Mouse (Mus musculus) heart, embryonic 11.5 days (tissue): ENCODE data around the gene Gm11444. TPM values are rescaled to one million over a fixed set of nuclear protein-coding genes. Genes with fewer than 3 reads are reported as not detected.

Source experiments
- ATAC-seq: fragments of 200-750 bp; cut with Nextera tagmentation; replicated peaks from 2 replicates; pipeline ENCODE4 v1.8.0; 2017; ENCODE audit warnings: moderate library complexity; ENCODE audit not compliant: insufficient number of reproducible peaks, low FRiP score, low TSS enrichment
- H3K27ac ChIP-seq: fragments of 300-500 bp; sonication (generic); 2 replicates; pipeline ENCODE4 v1.5.1; 2014; ENCODE audit warnings: mild to moderate bottlenecking, low read depth, low read length
- H3K27me3 ChIP-seq: fragments of 300-500 bp; sonication (generic); 2 replicates; pipeline ENCODE4 v1.6.1; 2014; ENCODE audit warnings: mild to moderate bottlenecking, low read length, mixed read lengths; ENCODE audit not compliant: control insufficient read depth, insufficient read depth
- H3K36me3 ChIP-seq: fragments of 300-500 bp; sonication (generic); 2 replicates; pipeline ENCODE4 v1.6.1; 2014; ENCODE audit warnings: mild to moderate bottlenecking, low read length, moderate library complexity, mixed read lengths; ENCODE audit not compliant: control insufficient read depth, insufficient read depth
- H3K4me1 ChIP-seq: fragments of 300-500 bp; sonication (generic); 2 replicates; pipeline ENCODE4 v1.6.1; 2014; ENCODE audit warnings: low read length; ENCODE audit not compliant: control insufficient read depth, insufficient read depth
- H3K4me2 ChIP-seq: fragments of 300-500 bp; sonication (generic); 2 replicates; pipeline ENCODE4 v1.6.1; 2014; ENCODE audit warnings: mild to moderate bottlenecking, moderate library complexity
- H3K4me3 ChIP-seq: fragments of 300-500 bp; sonication (generic); 2 replicates; pipeline ENCODE4 v1.5.1; 2014; ENCODE audit warnings: low read depth, low read length
- H3K9ac ChIP-seq: fragments of 300-500 bp; sonication (generic); 2 replicates; pipeline ENCODE4 v1.6.1; 2014; ENCODE audit warnings: mild to moderate bottlenecking, low read depth, low read length, moderate library complexity
- H3K9me3 ChIP-seq: fragments of 300-500 bp; sonication (generic); replicated peaks from 2 replicates; pipeline ENCODE4 v1.6.1; 2016; ENCODE audit warnings: low read length; ENCODE audit not compliant: control insufficient read depth
- WGBS: fragments of 180-500 bp; shearing (Covaris S2); extraction: QIAGEN DNeasy Blood & Tissue Kit; methylation state at CpG from one replicate; pipeline ENCODE4 v1.1.7; 2014; ENCODE audit not compliant: insufficient replicate concordance; 5-methylcytosine and 5-hydroxymethylcytosine counted together
- polyA plus RNA-seq: library from polyadenylated mRNA; unstranded; fragments of >200 nt; fragmentation: Nextera tagmentation; extraction: Ambion mirVana; gene quantifications from 2 replicates; pipeline ENCODE4 v1.2.1, GENCODE M21; 2014

The Gm11444 gene
- polyA plus RNA-seq, 1 experiment from 2014 or later: not detected

DNA sequence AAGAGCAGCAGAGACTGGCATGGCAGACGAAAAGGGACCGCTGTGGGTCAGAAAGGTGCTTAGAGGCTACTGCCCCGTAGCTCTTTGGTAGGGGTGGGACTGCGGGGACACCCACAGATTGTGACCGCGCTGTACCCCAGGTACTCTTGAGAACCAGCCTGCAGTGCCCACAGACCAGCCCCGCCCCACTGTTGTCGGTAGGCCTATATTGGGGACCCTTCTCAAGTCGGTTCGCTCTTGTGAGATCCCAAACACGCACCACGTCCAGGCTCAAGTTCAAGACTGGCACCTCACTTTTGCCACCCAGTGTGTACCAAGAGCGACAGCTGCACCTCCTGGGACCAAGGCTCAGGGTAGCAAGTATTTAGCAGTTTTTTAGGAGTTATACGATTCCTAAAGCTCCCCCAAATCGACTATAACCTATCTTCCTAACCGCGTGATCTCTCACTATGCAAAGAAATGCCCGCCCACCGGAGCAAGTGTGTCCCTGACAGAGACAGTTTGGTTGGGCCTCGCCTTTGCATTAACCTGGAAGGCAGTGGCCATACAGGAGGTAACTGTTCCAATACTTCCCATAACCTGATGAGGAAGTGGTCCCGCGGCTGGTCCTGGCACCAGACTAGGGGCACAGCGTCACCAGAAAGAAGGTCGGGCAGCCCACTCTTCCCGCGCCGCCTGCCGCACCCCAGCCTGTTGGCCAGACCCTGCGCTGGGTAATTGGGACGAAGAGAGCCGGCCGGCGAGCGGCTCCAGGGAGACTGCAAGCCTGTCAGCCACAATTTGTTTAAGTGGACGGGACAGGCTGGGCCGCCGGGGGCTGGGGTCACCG is 21.2 kb downstream of the Gm11444 start:
- Histone ChIP-seq H3K27ac (peak overlapping the region; percentile 76), H3K27me3 (peaks cover 72% of the 10 kb centered on the region), H3K4me1 (peaks cover 55% of the 10 kb centered on the region), H3K4me3 (peak overlapping the region; percentile 69), H3K36me3 (no peaks in the 10 kb centered on the region), H3K9me3 (no peaks in the 10 kb centered on the region), H3K9ac (peak overlapping the region; percentile 62; the same call in 1 of the 2 replicates), H3K4me2 (peak overlapping the region; percentile 93)
- WGBS: 9% methylated on average over 38 of the region's 38 CpGs
- no peak for ATAC-seq

- H3K9me3 ChIP-seq: no peaks in the 10 kb centered on the region
- no peaks in the 10 kb centered on the region for H3K36me3 ChIP-seq
- no peak overlapping the region for H3K9ac ChIP-seq
- ATAC-seq: no peak
- WGBS: 14% methylated on average over 9 of the region's 9 CpGs
- peaks cover 64% of the 10 kb centered on the region for H3K27me3 ChIP-seq
- H3K4me2 ChIP-seq: no peak overlapping the region
- H3K4me1 ChIP-seq: peaks cover 60% of the 10 kb centered on the region
- no peak overlapping the region for H3K27ac ChIP-seq
- H3K4me3 ChIP-seq: no peak overlapping the region
These were observed 22.8 kb downstream of the Gm11444 start for GRCm38 (mm10) chr11:85827342-85827741.

DNA sequence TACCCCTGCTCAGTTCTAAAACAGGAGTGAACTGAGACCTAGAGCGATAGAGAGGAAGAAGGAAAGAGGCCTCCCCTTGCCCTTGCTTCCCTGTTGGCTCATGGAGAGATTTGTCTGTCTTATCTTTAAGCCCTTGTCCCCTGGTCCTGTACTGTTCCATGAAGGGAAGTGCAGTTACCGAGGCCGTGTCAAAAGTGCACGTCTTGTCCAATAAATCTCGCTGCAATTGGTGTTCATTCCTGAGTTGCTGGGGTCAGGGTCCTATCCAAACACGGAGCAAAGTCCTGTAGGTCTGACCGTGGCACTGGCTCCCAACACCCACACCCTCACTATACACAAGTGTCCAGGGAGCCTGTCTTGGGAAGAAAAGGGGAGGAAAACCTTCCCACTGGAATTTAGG is 24.3 kb downstream of the Gm11444 start:
- peaks cover 51% of the 10 kb centered on the region for H3K27me3 ChIP-seq
- no peak overlapping the region for H3K4me2 ChIP-seq
- no peaks in the 10 kb centered on the region for H3K36me3 ChIP-seq
- peaks cover 63% of the 10 kb centered on the region for H3K4me1 ChIP-seq
- no peak overlapping the region for H3K9ac ChIP-seq
- ATAC-seq: no peak
- no peak overlapping the region for H3K27ac ChIP-seq
- no peak overlapping the region for H3K4me3 ChIP-seq
- 32% methylated on average over 7 of the region's 7 CpGs for WGBS
- H3K9me3 ChIP-seq: no peaks in the 10 kb centered on the region

GRCm38 (mm10) chr11:85825031-85825430 is 25.1 kb downstream of the Gm11444 start:
- H3K9ac ChIP-seq: no peak overlapping the region
- H3K9me3 ChIP-seq: no peaks in the 10 kb centered on the region
- WGBS: 84% methylated on average over 10 of the region's 10 CpGs
- peaks cover 47% of the 10 kb centered on the region for H3K27me3 ChIP-seq
- no peak overlapping the region for H3K4me3 ChIP-seq
- peaks cover 57% of the 10 kb centered on the region for H3K4me1 ChIP-seq
- ATAC-seq: no peak
- no peak overlapping the region for H3K4me2 ChIP-seq
- H3K36me3 ChIP-seq: no peaks in the 10 kb centered on the region
- no peak overlapping the region for H3K27ac ChIP-seq

DNA sequence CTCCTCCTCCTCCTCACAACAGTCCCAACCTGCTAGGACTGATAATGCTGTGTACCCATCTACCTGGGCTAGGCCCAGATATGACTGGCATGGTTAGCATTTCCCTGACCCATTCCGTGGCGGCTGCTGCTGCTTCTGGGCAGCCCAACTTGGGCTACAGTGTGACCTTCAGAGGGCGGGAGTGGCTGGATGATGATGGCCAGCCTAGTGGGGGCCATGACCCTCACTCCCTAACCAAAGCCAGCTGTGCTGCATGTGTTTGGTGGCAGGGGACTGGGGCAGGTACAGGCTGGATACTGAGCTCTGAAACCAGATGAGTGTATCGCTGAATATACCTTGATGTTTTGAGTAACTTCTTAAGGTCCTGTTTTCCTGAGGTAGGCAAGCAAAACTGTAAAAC is 26.3 kb downstream of the Gm11444 start:
- Histone ChIP-seq H3K9ac (no peak overlapping the region), H3K27ac (no peak overlapping the region), H3K27me3 (peaks cover 40% of the 10 kb centered on the region), H3K9me3 (no peaks in the 10 kb centered on the region), H3K4me3 (no peak overlapping the region), H3K36me3 (no peaks in the 10 kb centered on the region), H3K4me2 (no peak overlapping the region), H3K4me1 (peaks cover 53% of the 10 kb centered on the region)
- no peak for ATAC-seq
- WGBS: 82% methylated on average over 4 of the region's 4 CpGs

DNA sequence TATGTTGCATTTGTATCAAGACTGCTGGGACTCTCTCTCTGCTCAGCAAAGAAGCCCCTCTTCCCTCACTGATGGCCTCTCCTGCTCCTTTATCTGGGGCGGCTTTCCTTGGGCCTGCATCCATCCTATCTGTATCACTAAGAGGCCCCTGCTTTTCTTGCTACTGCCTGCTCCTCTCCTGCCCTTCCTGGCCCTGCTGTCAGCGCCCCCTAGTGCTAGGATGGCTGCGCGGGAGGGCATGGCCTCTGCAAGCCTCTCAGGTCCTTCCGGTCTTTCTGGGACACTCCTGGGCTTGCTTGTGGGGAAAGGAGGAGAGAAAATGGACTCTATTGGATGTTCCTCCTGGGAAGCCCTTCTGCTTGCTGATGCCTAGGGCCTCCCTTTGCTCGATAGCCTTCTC is 27.0 kb downstream of the Gm11444 start:
- H3K27me3 ChIP-seq: peaks cover 35% of the 10 kb centered on the region

GRCm38 (mm10) chr11:85821659-85822058 is 28.5 kb downstream of the Gm11444 start:
- Histone ChIP-seq H3K27ac (no peak overlapping the region), H3K4me1 (peaks cover 57% of the 10 kb centered on the region), H3K36me3 (no peaks in the 10 kb centered on the region), H3K9me3 (no peaks in the 10 kb centered on the region), H3K27me3 (peaks cover 39% of the 10 kb centered on the region), H3K4me3 (no peak overlapping the region), H3K9ac (no peak overlapping the region), H3K4me2 (no peak overlapping the region)
- no peak for ATAC-seq
- WGBS: 66% methylated on average over 9 of the region's 9 CpGs

More for the DNA sequence above, 27.0 kb downstream of the Gm11444 start:
- Histone ChIP-seq H3K9me3 (no peaks in the 10 kb centered on the region), H3K4me2 (no peak overlapping the region), H3K36me3 (no peaks in the 10 kb centered on the region), H3K4me3 (no peak overlapping the region), H3K9ac (no peak overlapping the region), H3K27ac (no peak overlapping the region), H3K4me1 (peaks cover 55% of the 10 kb centered on the region)
- ATAC-seq: no peak
- WGBS: 11% methylated on average over 6 of the region's 6 CpGs

- 70% methylated on average over 3 of the region's 3 CpGs for WGBS
- H3K4me3 ChIP-seq: no peak overlapping the region
- H3K36me3 ChIP-seq: no peaks in the 10 kb centered on the region
- peaks cover 37% of the 10 kb centered on the region for H3K27me3 ChIP-seq
- no peak overlapping the region for H3K4me2 ChIP-seq
- ATAC-seq: no peak
- peaks cover 51% of the 10 kb centered on the region for H3K4me1 ChIP-seq
- H3K27ac ChIP-seq: no peak overlapping the region
- no peak overlapping the region for H3K9ac ChIP-seq
- H3K9me3 ChIP-seq: no peaks in the 10 kb centered on the region
These were observed 29.2 kb downstream of the Gm11444 start for GRCm38 (mm10) chr11:85820959-85821358.

DNA sequence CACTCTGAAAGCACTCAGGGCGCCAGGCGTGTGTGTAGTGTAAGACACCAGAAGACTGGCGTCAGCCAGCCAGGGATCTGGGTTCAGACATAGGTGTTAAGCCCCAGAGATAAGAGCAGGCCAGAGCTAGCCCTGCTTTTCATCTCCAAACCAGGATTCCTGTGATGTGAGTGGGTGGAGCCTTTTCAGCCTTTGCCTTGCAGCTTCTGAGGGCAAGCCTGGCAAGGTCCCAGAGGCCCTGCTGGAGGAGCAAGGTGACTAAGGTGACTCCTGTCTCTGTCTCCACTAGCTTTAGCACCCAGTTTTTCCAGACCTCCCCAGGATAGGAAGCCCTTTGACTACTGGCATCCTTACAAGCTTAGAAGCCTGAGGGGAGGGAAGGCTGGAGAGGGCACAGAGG is 31.7 kb downstream of the Gm11444 start:
- Histone ChIP-seq H3K36me3 (no peaks in the 10 kb centered on the region), H3K9ac (no peak overlapping the region), H3K4me3 (no peak overlapping the region), H3K4me2 (no peak overlapping the region), H3K27me3 (peaks cover 27% of the 10 kb centered on the region), H3K4me1 (peaks cover 52% of the 10 kb centered on the region), H3K27ac (peak overlapping the region; percentile 13; the same call in 1 of the 2 replicates), H3K9me3 (no peaks in the 10 kb centered on the region)
- 16% methylated on average over 3 of the region's 3 CpGs for WGBS
- ATAC-seq: peak; percentile 56; the same call in 1 of the 2 replicates
